Mouse (Mus musculus) forelimb bud, embryonic 11.5 days (tissue): Measurements from ENCODE around the gene Aldh3b1.

Source experiments
- DNase-seq: peaks from one replicate; pipeline ENCODE4 v3.0.0-alpha.2; 2012; ENCODE audit warnings: low read depth, low spot score

Gene Aldh3b1

GRCm38 (mm10) chr19:3942986-3943735 lies 13.6 kb upstream of the Aldh3b1 start:
- no peak for DNase-seq

- DNase-seq, result no peak
Measured at GRCm38 (mm10) chr19:3942315-3942714, 12.7 kb upstream of the Aldh3b1 start.

GRCm38 (mm10) chr19:3935896-3936850 lies 6.6 kb upstream of the Aldh3b1 start:
- no peak for DNase-seq

GRCm38 (mm10) chr19:3935032-3935895 lies 5.7 kb upstream of the Aldh3b1 start, which contains the start of gene Unc93b1:
Gene Unc93b1, plus strand, starts transcription at chr19:3935186.
- peak; percentile 57 for DNase-seq

GRCm38 (mm10) chr19:3931716-3932115 lies 2.1 kb upstream of the Aldh3b1 start:
- DNase-seq, result no peak

- no peak for DNase-seq
Measured at GRCm38 (mm10) chr19:3930262-3931057, 852 bp upstream of the Aldh3b1 start.

GRCm38 (mm10) chr19:3928779-3929178 lies 829 bp downstream of the Aldh3b1 start:
- no peak for DNase-seq

GRCm38 (mm10) chr19:3927989-3928388 lies 1.6 kb downstream of the Aldh3b1 start:
- DNase-seq, result no peak

GRCm38 (mm10) chr19:3926685-3927084 lies 2.9 kb downstream of the Aldh3b1 start:
- DNase-seq, result no peak

- no peak for DNase-seq
Measured at GRCm38 (mm10) chr19:3926279-3926678, 3.3 kb downstream of the Aldh3b1 start.

GRCm38 (mm10) chr19:3925859-3926258 lies 3.7 kb downstream of the Aldh3b1 start:
- no peak for DNase-seq

- no peak for DNase-seq
Measured at GRCm38 (mm10) chr19:3924868-3925267, 4.7 kb downstream of the Aldh3b1 start.

- DNase-seq, result no peak
Measured at GRCm38 (mm10) chr19:3924190-3924589, 5.4 kb downstream of the Aldh3b1 start.

GRCm38 (mm10) chr19:3923586-3923985 lies 6.0 kb downstream of the Aldh3b1 start:
- DNase-seq, result no peak

GRCm38 (mm10) chr19:3922661-3923371 lies 6.8 kb downstream of the Aldh3b1 start:
- DNase-seq, result no peak

GRCm38 (mm10) chr19:3919928-3920327 lies 9.7 kb downstream of the Aldh3b1 start:
- DNase-seq, result no peak

- DNase-seq, result no peak
Measured at GRCm38 (mm10) chr19:3916727-3917126, 12.9 kb downstream of the Aldh3b1 start.

GRCm38 (mm10) chr19:3914535-3914934 lies 15.1 kb downstream of the Aldh3b1 start:
- DNase-seq, result no peak

- no peak for DNase-seq
Measured at GRCm38 (mm10) chr19:3913692-3914091, 15.9 kb downstream of the Aldh3b1 start.
